Comparison of ENCODE assay signal across 16 mouse cellular contexts in genomic region chr14:33244519-33244918, GRCm38 (mm10).
"Had no signal": no experiment of that assay in that cellular context is flagged by ENCODE, and none has a peak within 500 bp of the region (broad histone marks: within the 10 kb centered on the region; RNA-seq: fewer than 3 reads in every experiment).

No protein-coding gene starts in this region.

- H3K4me3 ChIP-seq: limb, embryonic 10.5 days; liver, embryonic 15.5 days; megakaryocyte, embryonic 14.5 days; neural tube, embryonic 13.5 days; stomach, embryonic 15.5 days had no signal

- H3K4me2 ChIP-seq: liver, embryonic 11.5 days; liver, embryonic 15.5 days; lung, embryonic 14.5 days; midbrain, embryonic 11.5 days; neural tube, embryonic 13.5 days; stomach, embryonic 15.5 days had no signal

- H3K9ac ChIP-seq: liver, embryonic 15.5 days; lung, embryonic 14.5 days; neural tube, embryonic 13.5 days; stomach, embryonic 15.5 days had no signal

- H3K27ac ChIP-seq: limb, embryonic 10.5 days; liver, embryonic 15.5 days; neural tube, embryonic 13.5 days; stomach, embryonic 15.5 days had no signal

- DNase-seq: kidney, postnatal 14 days; lung, embryonic 14.5 days; lung, postnatal 10 days; lung, postnatal 4 days; retina, postnatal 1 day; right cerebral cortex, postnatal 4 days; spleen, adult 18-20 months; thymus, postnatal 36 days had no signal

- H3K9me3 ChIP-seq: limb, embryonic 10.5 days; liver, embryonic 15.5 days; neural tube, embryonic 13.5 days; stomach, embryonic 15.5 days had no signal

- H3K27me3 ChIP-seq: stomach, embryonic 15.5 days had no signal

- ATAC-seq: midbrain, embryonic 16.5 days had no signal

- H3K4me1 ChIP-seq: liver, embryonic 15.5 days; neural tube, embryonic 13.5 days; stomach, embryonic 15.5 days had no signal

- H3K36me3 ChIP-seq: limb, embryonic 10.5 days; liver, embryonic 15.5 days; neural tube, embryonic 13.5 days; stomach, embryonic 15.5 days had no signal
